Mouse (Mus musculus) limb, embryonic 14.5 days (tissue): ENCODE data around the gene Sh2b3. TPM values are rescaled to one million over a fixed set of nuclear protein-coding genes. Genes with fewer than 3 reads are reported as not detected.
"Not testable (repeated sequence)": the region's sequence is repeated elsewhere in the genome, so short reads cannot be mapped to it uniquely, and the experiment has no call there.

ENCODE experiments used
- ATAC-seq: fragments of 200-750 bp; cut with Nextera tagmentation; 2 replicates; pipeline ENCODE4 v1.8.0; 2017; ENCODE audit warnings: low read depth, moderate number of reproducible peaks, moderate TSS enrichment; ENCODE audit not compliant: low FRiP score
- DNase-seq: peaks from one replicate; pipeline ENCODE4 v3.0.0-alpha.2; 2015; ENCODE audit warnings: low spot score
- H3K27ac ChIP-seq: fragments of 300-500 bp; sonication (generic); replicated peaks from 2 replicates; pipeline ENCODE4 v1.5.1; 2014; ENCODE audit warnings: low read depth, mild to moderate bottlenecking, low read length, moderate library complexity, mixed read lengths
- H3K27me3 ChIP-seq: fragments of 300-500 bp; sonication (generic); 2 replicates; pipeline ENCODE4 v1.6.1; 2014; ENCODE audit warnings: low read length, mixed read lengths; ENCODE audit not compliant: control insufficient read depth, insufficient read depth
- H3K36me3 ChIP-seq: fragments of 300-500 bp; sonication (generic); 2 replicates; pipeline ENCODE4 v1.6.1; 2014; ENCODE audit warnings: mild to moderate bottlenecking, low read length, moderate library complexity, mixed read lengths; ENCODE audit not compliant: control insufficient read depth, insufficient read depth
- H3K4me1 ChIP-seq: fragments of 300-500 bp; sonication (generic); 2 replicates; pipeline ENCODE4 v1.6.1; 2014; ENCODE audit warnings: antibody characterized with exemption, low read length, mixed read lengths; ENCODE audit not compliant: control insufficient read depth, insufficient read depth
- H3K4me2 ChIP-seq: fragments of 300-500 bp; sonication (generic); replicated peaks from 2 replicates; pipeline ENCODE4 v1.6.1; 2014; ENCODE audit warnings: low read depth, mild to moderate bottlenecking, low read length, moderate library complexity; ENCODE audit not compliant: severe bottlenecking
- H3K4me3 ChIP-seq: fragments of 300-500 bp; sonication (generic); replicated peaks from 2 replicates; pipeline ENCODE4 v1.5.1; 2014; ENCODE audit warnings: low read length
- H3K9ac ChIP-seq: fragments of 300-500 bp; sonication (generic); 2 replicates; pipeline ENCODE4 v1.6.1; 2014; ENCODE audit warnings: mild to moderate bottlenecking, low read depth, low read length, moderate library complexity; ENCODE audit not compliant: severe bottlenecking
- H3K9me3 ChIP-seq: fragments of 300-500 bp; sonication (generic); 2 replicates; pipeline ENCODE4 v1.6.1; 2016; ENCODE audit warnings: low read length; ENCODE audit not compliant: control insufficient read depth
- POLR2A ChIP-seq: fragments of 200-500 bp; IDR thresholded peaks from 2 replicates; pipeline ENCODE4 v1.8.0; 2012; ENCODE audit warnings: inconsistent platforms, mild to moderate bottlenecking, moderate library complexity, borderline replicate concordance; ENCODE audit not compliant: insufficient read depth, insufficient read length; ENCODE audit errors: extremely low read depth
- WGBS: fragments of 180-500 bp; shearing (Covaris S2); extraction: QIAGEN DNeasy Blood & Tissue Kit; methylation state at CpG from one replicate; pipeline ENCODE4 v1.1.7; 2014; 5-methylcytosine and 5-hydroxymethylcytosine counted together
- polyA plus RNA-seq, 2 experiments: library from polyadenylated mRNA; depleted of rRNA in 1 of 2; stranded (reverse) in 1 of 2; unstranded in 1 of 2; fragments of >200 nt; fragmentation: Nextera tagmentation in 1 of 2; extraction: Ambion mirVana in 1 of 2; gene quantifications; 2 replicates each; pipeline versions ENCODE4 v1.2.1 to v1.2.3; 2012 to 2014

Gene Sh2b3
- polyA plus RNA-seq, 2 experiments: 18.5 to 24.1 TPM

- no peak for ATAC-seq
- TF ChIP-seq POLR2A: no peak
- 34% methylated on average over 20 of the region's 20 CpGs for WGBS
- H3K9me3 ChIP-seq: no peaks in the 10 kb centered on the region
- H3K27me3 ChIP-seq: no peaks in the 10 kb centered on the region
- H3K9ac ChIP-seq: peak overlapping the region; percentile 81
- peaks cover 37% of the 10 kb centered on the region for H3K36me3 ChIP-seq
- H3K27ac ChIP-seq: no peak overlapping the region
- no peak for DNase-seq
- H3K4me1 ChIP-seq: peaks cover 17% of the 10 kb centered on the region
- peak overlapping the region; percentile 87 for H3K4me3 ChIP-seq
- H3K4me2 ChIP-seq: peak overlapping the region; percentile 59
Observed at GRCm38 (mm10) chr5:121849478-121850349, 12.3 kb upstream of the Sh2b3 start.

- peaks cover 8% of the 10 kb centered on the region for H3K27me3 ChIP-seq
- peaks cover 17% of the 10 kb centered on the region for H3K4me1 ChIP-seq
- H3K36me3 ChIP-seq: peaks cover 28% of the 10 kb centered on the region
- under 1% methylated on average over 34 of the region's 42 CpGs for WGBS
- TF ChIP-seq POLR2A: peak; percentile 81; the same call in 1 of the 2 replicates
- DNase-seq: peak; percentile 92
- H3K9me3 ChIP-seq: no peaks in the 10 kb centered on the region
- peak within 1 kb of the TSS; percentile 87 for H3K4me3 ChIP-seq
- peak; percentile 94 for ATAC-seq
- H3K9ac ChIP-seq: peak within 1 kb of the TSS; percentile 81
- H3K27ac ChIP-seq: peak within 1 kb of the TSS; percentile 83
- peak within 1 kb of the TSS; percentile 59 for H3K4me2 ChIP-seq
Observed at GRCm38 (mm10) chr5:121848743-121849142, 11.3 kb upstream of the Sh2b3 start, which contains the start of gene Pheta1. Gene Pheta1, plus strand, starts transcription at chr5:121848984.

GRCm38 (mm10) chr5:121848035-121848519 is 10.6 kb upstream of the Sh2b3 start:
- ATAC-seq: peak; percentile 42; the same call in 1 of the 2 replicates
- TF ChIP-seq POLR2A: peak; percentile 47; the same call in 1 of the 2 replicates
- peaks cover 17% of the 10 kb centered on the region for H3K4me1 ChIP-seq

GRCm38 (mm10) chr5:121847269-121847668 is 9.8 kb upstream of the Sh2b3 start:
- not testable (repeated sequence) for H3K27me3 ChIP-seq, H3K27ac ChIP-seq

More at GRCm38 (mm10) chr5:121848035-121848519, 10.6 kb upstream of the Sh2b3 start:
- peak overlapping the region; percentile 83 for H3K27ac ChIP-seq
- 0% methylated on average over 17 of the region's 17 CpGs for WGBS
- H3K36me3 ChIP-seq: peaks cover 21% of the 10 kb centered on the region
- peak; percentile 53 for DNase-seq
- peaks cover 9% of the 10 kb centered on the region for H3K27me3 ChIP-seq
- H3K9me3 ChIP-seq: no peaks in the 10 kb centered on the region
- H3K9ac ChIP-seq: peak overlapping the region; percentile 81
- H3K4me2 ChIP-seq: peak overlapping the region; percentile 59
- H3K4me3 ChIP-seq: peak overlapping the region; percentile 87

GRCm38 (mm10) chr5:121846322-121846721 is 8.9 kb upstream of the Sh2b3 start:
- ATAC-seq (no peak), DNase-seq (no peak)
- Histone ChIP-seq H3K27ac (no peak overlapping the region), H3K9ac (no peak overlapping the region), H3K4me2 (no peak overlapping the region), H3K4me3 (no peak overlapping the region), H3K27me3 (peaks cover 9% of the 10 kb centered on the region), H3K9me3 (no peaks in the 10 kb centered on the region), H3K36me3 (peaks cover 4% of the 10 kb centered on the region; the same call in 1 of the 2 replicates), H3K4me1 (peaks cover 17% of the 10 kb centered on the region)
- no peak for TF ChIP-seq POLR2A
- WGBS: 78% methylated on average over 11 of the region's 11 CpGs

More at GRCm38 (mm10) chr5:121847269-121847668, 9.8 kb upstream of the Sh2b3 start:
- Histone ChIP-seq H3K4me1 (peaks cover 17% of the 10 kb centered on the region), H3K36me3 (peaks cover 13% of the 10 kb centered on the region)
- DNase-seq, H3K9ac ChIP-seq, H3K4me3 ChIP-seq, ATAC-seq, H3K9me3 ChIP-seq, H3K4me2 ChIP-seq: not testable (repeated sequence)
- WGBS: 87% methylated on average over 3 of the region's 3 CpGs
